Mouse (Mus musculus): ENCODE results near the gene Ms4a6b. TPM values are rescaled to one million over a fixed set of nuclear protein-coding genes. Genes with fewer than 3 reads are reported as not detected.
"Not testable (repeated sequence)": the region's sequence is repeated elsewhere in the genome, so short reads cannot be mapped to it uniquely, and the experiment has no call there.

Gene Ms4a6b
- polyA plus RNA-seq, 1 experiment = 6.8 TPM

- TF ChIP-seq POLR2A (IDR thresholded peaks at IDR 0.05; ENCODE audit: low read depth, low read length) (no peak), CTCF (conservative IDR thresholded peaks at IDR 0.05; ENCODE audit: insufficient read depth, insufficient read length, low read depth, low read length) (no peak)
- Histone ChIP-seq H3K27me3 (replicated peaks; ENCODE audit: control insufficient read depth, insufficient read depth, low read length) (no peaks in the 10 kb centered on the region), H3K36me3 (ENCODE audit: control insufficient read depth, insufficient read depth, low read length) (no peaks in the 10 kb centered on the region), H3K4me1 (ENCODE audit: control insufficient read depth, insufficient read depth, low read length) (no peaks in the 10 kb centered on the region), H3K4me3 (ENCODE audit: insufficient read depth, low read depth, low read length) (no peak within 1 kb of the TSS), H3K27ac (ENCODE audit: insufficient read depth, low read depth, low read length) (no peak within 1 kb of the TSS)
- no peak for DNase-seq
- 65% methylated on average over 2 of the region's 2 CpGs for WGBS
Measured at GRCm38 (mm10) chr19:11485746-11486145, 30.6 kb upstream of the Ms4a6b start, which contains the start of gene Gm8369. TSS of gene Gm8369 (plus strand) at chr19:11485938.

- no peak for DNase-seq
- no peaks in the 10 kb centered on the region for H3K36me3 ChIP-seq (ENCODE audit: control insufficient read depth, insufficient read depth, low read length)
- WGBS = 90% methylated on average over 1 of the region's 1 CpGs
- no peak for TF ChIP-seq POLR2A (IDR thresholded peaks at IDR 0.05; ENCODE audit: low read depth, low read length)
- TF ChIP-seq CTCF (conservative IDR thresholded peaks at IDR 0.05; ENCODE audit: insufficient read depth, insufficient read length, low read depth, low read length) = no peak
- no peak overlapping the region for H3K27ac ChIP-seq (ENCODE audit: insufficient read depth, low read depth, low read length)
- H3K27me3 ChIP-seq (replicated peaks; ENCODE audit: control insufficient read depth, insufficient read depth, low read length) = no peaks in the 10 kb centered on the region
- no peak overlapping the region for H3K4me3 ChIP-seq (ENCODE audit: insufficient read depth, low read depth, low read length)
- no peaks in the 10 kb centered on the region for H3K4me1 ChIP-seq (ENCODE audit: control insufficient read depth, insufficient read depth, low read length)
Measured at GRCm38 (mm10) chr19:11486599-11486998, 29.7 kb upstream of the Ms4a6b start.

GRCm38 (mm10) chr19:11491406-11492189 lies 24.7 kb upstream of the Ms4a6b start:
- Histone ChIP-seq H3K27ac (ENCODE audit: insufficient read depth, low read depth, low read length) (no peak overlapping the region), H3K4me3 (ENCODE audit: insufficient read depth, low read depth, low read length) (no peak overlapping the region), H3K4me1 (ENCODE audit: control insufficient read depth, insufficient read depth, low read length) (no peaks in the 10 kb centered on the region), H3K36me3 (ENCODE audit: control insufficient read depth, insufficient read depth, low read length) (no peaks in the 10 kb centered on the region), H3K27me3 (replicated peaks; ENCODE audit: control insufficient read depth, insufficient read depth, low read length) (no peaks in the 10 kb centered on the region)
- 38% methylated on average over 4 of the region's 4 CpGs for WGBS
- TF ChIP-seq POLR2A (IDR thresholded peaks at IDR 0.05; ENCODE audit: low read depth, low read length) (no peak), CTCF (conservative IDR thresholded peaks at IDR 0.05; ENCODE audit: insufficient read depth, insufficient read length, low read depth, low read length) (no peak)
- no peak for DNase-seq

GRCm38 (mm10) chr19:11492671-11493070 lies 23.6 kb upstream of the Ms4a6b start:
- TF ChIP-seq POLR2A (IDR thresholded peaks at IDR 0.05; ENCODE audit: low read depth, low read length) (no peak), CTCF (conservative IDR thresholded peaks at IDR 0.05; ENCODE audit: insufficient read depth, insufficient read length, low read depth, low read length) (no peak)
- WGBS = 85% methylated on average over 1 of the region's 1 CpGs
- Histone ChIP-seq H3K4me3 (ENCODE audit: insufficient read depth, low read depth, low read length) (no peak overlapping the region), H3K36me3 (ENCODE audit: control insufficient read depth, insufficient read depth, low read length) (no peaks in the 10 kb centered on the region), H3K27me3 (replicated peaks; ENCODE audit: control insufficient read depth, insufficient read depth, low read length) (no peaks in the 10 kb centered on the region), H3K27ac (ENCODE audit: insufficient read depth, low read depth, low read length) (no peak overlapping the region), H3K4me1 (ENCODE audit: control insufficient read depth, insufficient read depth, low read length) (no peaks in the 10 kb centered on the region)
- DNase-seq = no peak

- no peaks in the 10 kb centered on the region for H3K27me3 ChIP-seq (replicated peaks; ENCODE audit: control insufficient read depth, insufficient read depth, low read length)
- no peaks in the 10 kb centered on the region for H3K4me1 ChIP-seq (ENCODE audit: control insufficient read depth, insufficient read depth, low read length)
- H3K4me3 ChIP-seq (ENCODE audit: insufficient read depth, low read depth, low read length) = no peak overlapping the region
- no peak overlapping the region for H3K27ac ChIP-seq (ENCODE audit: insufficient read depth, low read depth, low read length)
- WGBS = 83% methylated on average over 3 of the region's 3 CpGs
- no peak for DNase-seq
- no peak for TF ChIP-seq POLR2A (IDR thresholded peaks at IDR 0.05; ENCODE audit: low read depth, low read length)
- no peak for TF ChIP-seq CTCF (conservative IDR thresholded peaks at IDR 0.05; ENCODE audit: insufficient read depth, insufficient read length, low read depth, low read length)
- no peaks in the 10 kb centered on the region for H3K36me3 ChIP-seq (ENCODE audit: control insufficient read depth, insufficient read depth, low read length)
Measured at GRCm38 (mm10) chr19:11494519-11494918, 21.8 kb upstream of the Ms4a6b start.

- Histone ChIP-seq H3K4me1 (ENCODE audit: control insufficient read depth, insufficient read depth, low read length) (no peaks in the 10 kb centered on the region), H3K36me3 (ENCODE audit: control insufficient read depth, insufficient read depth, low read length) (no peaks in the 10 kb centered on the region), H3K4me3 (ENCODE audit: insufficient read depth, low read depth, low read length) (no peak overlapping the region), H3K27ac (ENCODE audit: insufficient read depth, low read depth, low read length) (no peak overlapping the region), H3K27me3 (replicated peaks; ENCODE audit: control insufficient read depth, insufficient read depth, low read length) (no peaks in the 10 kb centered on the region)
- WGBS = 79% methylated on average over 6 of the region's 6 CpGs
- DNase-seq = no peak
- TF ChIP-seq POLR2A (IDR thresholded peaks at IDR 0.05; ENCODE audit: low read depth, low read length) (no peak), CTCF (conservative IDR thresholded peaks at IDR 0.05; ENCODE audit: insufficient read depth, insufficient read length, low read depth, low read length) (no peak)
Measured at GRCm38 (mm10) chr19:11496361-11496760, 20.0 kb upstream of the Ms4a6b start.

GRCm38 (mm10) chr19:11497300-11497699 lies 19.0 kb upstream of the Ms4a6b start:
- not testable (repeated sequence) for H3K4me3 ChIP-seq (ENCODE audit: insufficient read depth, low read depth, low read length); H3K36me3 ChIP-seq (ENCODE audit: control insufficient read depth, insufficient read depth, low read length); H3K4me1 ChIP-seq (ENCODE audit: control insufficient read depth, insufficient read depth, low read length); H3K27me3 ChIP-seq (replicated peaks; ENCODE audit: control insufficient read depth, insufficient read depth, low read length); H3K27ac ChIP-seq (ENCODE audit: insufficient read depth, low read depth, low read length); DNase-seq
- WGBS = 64% methylated on average over 1 of the region's 1 CpGs

All from kidney, adult 2 months (tissue).